Mouse (Mus musculus) common myeloid progenitor, adult 5-6 weeks (primary cell): Measurements from ENCODE around the gene Naa80. TPM values are rescaled to one million over a fixed set of nuclear protein-coding genes. Genes with fewer than 3 reads are reported as not detected.
A peak's percentile ranks its signal among the peaks of the same experiment; 100 is the strongest.
"Not testable (repeated sequence)": the region's sequence is repeated elsewhere in the genome, so short reads cannot be mapped to it uniquely, and the experiment has no call there.

Source experiments
- ATAC-seq: replicated peaks from 2 replicates; pipeline ENCODE4 v1.8.0; 2016; ENCODE audit warnings: low read depth, mild to moderate bottlenecking, moderate TSS enrichment, inconsistent platforms; ENCODE audit not compliant: poor library complexity, severe bottlenecking
- total RNA-seq: library from RNA; stranded (forward); fragments of 200-1000, 187-1606 nt; gene quantifications from 2 replicates; pipeline ENCODE4 v1.2.3, GENCODE M21; 2017

Naa80 gene
- total RNA-seq, 1 experiment from 2014 or later: 13.3 TPM

GRCm38 (mm10) chr9:107570845-107571244 is 7.8 kb upstream of the Naa80 start:
- no peak for ATAC-seq

GRCm38 (mm10) chr9:107571534-107572326 is 7.0 kb upstream of the Naa80 start:
- no peak for ATAC-seq

DNA sequence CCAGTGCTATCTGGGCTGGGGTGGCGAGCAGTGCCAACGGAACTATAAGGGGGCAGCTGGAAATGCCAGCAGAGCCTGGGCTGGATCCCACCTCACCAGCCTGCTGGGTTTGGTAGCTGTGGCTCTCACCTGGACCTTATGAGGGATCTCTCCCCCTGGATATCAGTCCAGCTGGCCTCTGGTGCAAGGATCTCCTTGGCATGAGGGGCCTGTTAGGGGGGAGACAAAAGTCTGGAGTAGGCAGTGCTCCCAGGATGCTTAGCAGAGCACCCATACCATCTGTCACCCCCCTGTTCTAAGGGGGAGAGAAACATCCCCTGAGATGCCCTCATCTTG is 6.4 kb upstream of the Naa80 start:
- ATAC-seq: no peak

GRCm38 (mm10) chr9:107573774-107574173 is 4.9 kb upstream of the Naa80 start:
- not testable (repeated sequence) for ATAC-seq

DNA sequence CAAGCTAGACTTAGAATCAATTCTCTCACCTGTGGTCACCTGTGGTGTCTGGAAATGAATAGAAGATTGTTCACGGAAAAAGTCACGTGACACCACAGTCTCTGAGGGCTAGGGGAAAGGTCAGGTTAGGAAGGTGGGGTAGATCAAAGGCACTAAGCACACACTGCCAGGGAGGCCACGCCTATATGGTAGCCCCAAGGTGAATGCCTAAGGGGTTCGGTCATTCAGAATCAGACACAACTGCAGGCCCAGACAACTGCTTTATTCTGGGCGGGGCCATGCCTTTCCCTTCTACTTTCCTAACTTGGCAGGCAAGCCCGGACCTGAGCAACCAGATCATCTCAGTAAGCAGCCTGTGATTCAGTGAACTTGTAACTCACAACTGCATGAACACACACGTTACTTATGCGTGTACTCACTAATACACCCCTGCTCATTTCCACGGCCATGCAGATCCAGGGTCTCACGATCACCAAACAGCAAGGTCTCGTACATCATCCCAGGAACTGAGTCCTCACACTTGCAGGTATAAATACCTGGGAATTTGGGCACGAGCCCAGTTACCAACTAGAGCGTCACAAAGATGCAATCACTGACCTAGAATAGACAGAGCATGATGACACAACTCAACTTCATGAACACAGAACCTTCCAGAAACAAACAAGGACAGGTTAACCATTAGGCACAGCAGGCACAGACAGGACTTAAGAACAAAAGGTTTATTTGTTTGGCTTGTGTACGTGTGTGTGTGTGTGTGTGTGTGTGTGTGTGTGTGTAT is 2.9 kb upstream of the Naa80 start:
- no peak for ATAC-seq

DNA sequence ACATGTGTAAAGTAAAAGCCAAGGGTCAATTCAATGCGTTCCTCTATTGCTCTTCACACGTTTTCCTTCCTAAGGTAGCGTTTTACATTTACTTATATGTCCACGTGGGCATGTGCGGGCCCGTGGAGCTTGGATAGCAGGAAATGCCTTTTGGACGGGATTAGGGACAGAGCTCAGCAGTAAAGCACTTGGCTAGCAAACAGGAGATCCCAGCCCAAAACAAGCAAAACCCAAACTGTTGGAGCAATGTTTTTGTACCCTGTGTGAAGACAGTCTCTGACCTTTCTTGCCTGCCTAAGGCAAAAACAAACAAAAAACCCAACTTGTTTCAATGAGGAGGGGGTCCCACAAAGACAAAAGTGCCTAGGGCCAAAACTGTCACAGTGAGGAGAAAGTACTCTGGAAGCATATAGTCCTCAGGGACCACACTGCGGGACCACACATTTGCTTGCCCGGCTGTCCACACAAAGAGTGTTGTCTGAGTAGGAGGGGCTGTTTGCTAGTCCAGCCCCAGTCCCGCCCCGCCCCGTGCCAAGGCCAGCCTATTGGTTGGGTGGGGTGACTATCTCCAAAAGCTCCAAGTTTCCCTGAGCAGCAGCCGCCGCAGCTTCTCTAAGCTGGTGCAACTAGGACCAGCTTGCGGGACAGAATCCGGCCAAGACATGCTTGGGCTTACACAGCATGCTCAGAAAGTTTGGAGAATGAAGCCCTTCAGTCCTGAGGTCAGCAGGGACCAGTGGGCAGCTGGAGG is 2.2 kb upstream of the Naa80 start, which contains the start of gene Hyal1:
TSS of gene Hyal1 (plus strand) at position 571 of the 751 bp plus-strand sequence.
- peak; percentile 65 for ATAC-seq

DNA sequence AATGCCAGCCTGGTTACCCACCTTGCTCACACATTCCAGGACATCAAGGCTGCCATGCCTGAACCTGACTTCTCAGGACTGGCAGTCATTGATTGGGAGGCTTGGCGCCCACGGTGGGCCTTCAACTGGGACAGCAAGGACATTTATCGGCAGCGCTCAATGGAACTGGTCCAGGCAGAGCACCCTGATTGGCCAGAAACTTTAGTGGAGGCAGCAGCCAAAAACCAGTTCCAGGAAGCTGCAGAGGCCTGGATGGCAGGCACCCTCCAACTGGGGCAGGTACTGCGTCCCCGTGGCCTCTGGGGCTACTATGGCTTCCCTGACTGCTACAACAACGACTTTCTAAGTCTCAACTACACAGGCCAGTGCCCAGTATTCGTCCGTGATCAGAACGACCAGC is 816 bp upstream of the Naa80 start:
- no peak for ATAC-seq

DNA sequence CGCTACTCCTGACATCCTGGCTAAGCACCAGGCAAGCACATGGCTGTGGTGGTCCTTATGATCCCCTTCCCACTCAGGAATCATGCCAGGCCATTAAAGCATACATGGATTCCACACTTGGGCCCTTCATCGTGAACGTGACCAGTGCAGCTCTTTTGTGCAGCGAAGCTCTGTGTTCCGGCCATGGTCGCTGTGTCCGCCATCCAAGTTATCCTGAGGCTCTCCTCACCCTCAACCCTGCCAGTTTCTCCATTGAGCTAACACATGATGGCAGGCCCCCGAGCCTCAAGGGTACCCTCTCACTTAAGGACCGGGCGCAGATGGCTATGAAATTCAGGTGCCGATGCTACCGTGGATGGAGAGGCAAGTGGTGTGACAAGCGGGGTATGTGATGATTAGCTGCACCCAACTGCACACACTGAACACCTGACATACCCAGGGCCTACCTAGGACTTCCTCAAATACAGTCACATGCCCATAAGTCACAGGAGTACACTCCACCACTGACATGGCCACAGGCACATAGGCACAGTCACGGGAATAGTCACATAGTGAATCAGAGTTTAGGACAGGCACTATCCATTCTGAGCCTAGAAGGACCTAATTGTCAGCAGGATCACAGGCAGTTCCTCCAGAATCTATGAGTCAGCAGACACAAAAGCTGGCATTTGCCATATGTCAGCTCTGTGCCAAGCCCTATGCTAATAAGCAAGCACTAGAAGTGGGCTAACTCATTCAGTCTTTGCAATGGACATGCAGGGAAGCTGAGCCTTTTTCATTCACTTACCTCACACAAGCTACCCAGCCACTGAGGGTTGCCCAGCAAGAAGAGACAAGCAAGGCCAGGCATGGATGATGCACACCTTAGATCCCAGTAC is 575 bp downstream of the Naa80 start:
- ATAC-seq: no peak

- ATAC-seq: peak; percentile 77
These were observed 2.0 kb downstream of the Naa80 start, which contains the start of gene Hyal3 for GRCm38 (mm10) chr9:107580501-107581317. TSS of gene Hyal3 (plus strand) at chr9:107580818.

- ATAC-seq: no peak
These were observed 2.9 kb downstream of the Naa80 start for GRCm38 (mm10) chr9:107581584-107581983.

GRCm38 (mm10) chr9:107582509-107583062 is 3.9 kb downstream of the Naa80 start:
- no peak for ATAC-seq

DNA sequence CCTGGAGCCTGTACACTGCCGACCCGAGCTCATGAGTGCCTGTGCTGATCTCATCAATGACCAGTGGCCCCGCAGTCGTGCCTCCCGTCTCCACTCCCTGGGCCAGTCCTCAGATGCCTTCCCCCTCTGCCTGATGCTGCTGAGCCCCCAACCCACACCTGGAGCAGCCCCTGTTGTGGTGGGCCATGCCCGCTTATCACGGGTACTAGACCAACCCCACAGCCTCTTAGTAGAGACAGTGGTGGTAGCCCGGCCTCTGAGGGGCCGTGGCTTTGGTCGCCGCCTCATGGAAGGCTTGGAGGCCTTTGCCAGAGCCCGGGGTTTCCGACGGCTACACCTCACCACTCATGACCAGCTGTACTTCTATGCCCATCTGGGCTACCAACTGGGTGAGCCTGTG is 4.5 kb downstream of the Naa80 start:
- no peak for ATAC-seq

- no peak for ATAC-seq
These were observed 7.8 kb downstream of the Naa80 start for GRCm38 (mm10) chr9:107586504-107586903.

DNA sequence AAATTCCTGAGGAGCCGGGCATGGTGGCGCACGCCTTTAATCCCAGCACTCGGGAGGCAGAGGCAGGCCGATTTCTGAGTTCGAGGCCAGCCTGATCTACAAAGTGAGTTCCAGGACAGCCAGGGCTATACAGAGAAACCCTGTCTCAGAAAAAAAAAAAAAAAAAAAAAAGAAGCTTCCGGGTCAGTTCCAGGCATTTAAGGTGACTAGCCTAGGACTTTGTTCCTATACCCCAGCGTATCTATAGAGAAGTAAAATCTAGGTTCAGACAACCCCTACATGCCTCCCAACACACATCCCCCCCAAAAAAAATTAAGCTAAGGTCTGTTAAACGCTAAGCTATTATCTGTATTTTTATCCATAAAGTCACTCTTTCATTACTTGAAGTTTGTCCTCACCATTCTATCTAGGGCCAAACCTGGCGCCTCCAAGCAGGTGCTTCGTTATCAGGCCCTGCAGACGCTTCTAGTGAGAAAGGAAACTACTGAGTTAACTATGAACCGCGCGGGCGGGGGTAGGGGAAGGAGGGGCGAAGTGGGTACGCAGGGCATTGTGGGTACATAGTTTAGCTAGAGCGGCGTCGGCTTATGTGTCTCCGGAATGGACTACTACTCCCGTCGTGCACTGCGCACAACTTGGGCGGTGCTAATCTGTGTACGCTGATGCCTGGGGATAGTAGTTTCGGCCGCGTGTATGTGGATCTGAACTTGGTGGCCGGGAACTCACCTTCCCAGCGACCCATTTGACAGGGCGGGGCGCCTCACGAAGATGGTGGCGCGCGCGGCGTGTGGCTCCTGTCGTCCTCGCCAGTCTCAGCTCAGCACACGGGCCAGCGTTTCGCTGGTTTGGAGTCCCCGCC is 8.5 kb downstream of the Naa80 start, which contains the start of gene Ifrd2:
TSS of gene Ifrd2 (plus strand) at position 669 of the 859 bp plus-strand sequence.
- peak; percentile 95 for ATAC-seq

DNA sequence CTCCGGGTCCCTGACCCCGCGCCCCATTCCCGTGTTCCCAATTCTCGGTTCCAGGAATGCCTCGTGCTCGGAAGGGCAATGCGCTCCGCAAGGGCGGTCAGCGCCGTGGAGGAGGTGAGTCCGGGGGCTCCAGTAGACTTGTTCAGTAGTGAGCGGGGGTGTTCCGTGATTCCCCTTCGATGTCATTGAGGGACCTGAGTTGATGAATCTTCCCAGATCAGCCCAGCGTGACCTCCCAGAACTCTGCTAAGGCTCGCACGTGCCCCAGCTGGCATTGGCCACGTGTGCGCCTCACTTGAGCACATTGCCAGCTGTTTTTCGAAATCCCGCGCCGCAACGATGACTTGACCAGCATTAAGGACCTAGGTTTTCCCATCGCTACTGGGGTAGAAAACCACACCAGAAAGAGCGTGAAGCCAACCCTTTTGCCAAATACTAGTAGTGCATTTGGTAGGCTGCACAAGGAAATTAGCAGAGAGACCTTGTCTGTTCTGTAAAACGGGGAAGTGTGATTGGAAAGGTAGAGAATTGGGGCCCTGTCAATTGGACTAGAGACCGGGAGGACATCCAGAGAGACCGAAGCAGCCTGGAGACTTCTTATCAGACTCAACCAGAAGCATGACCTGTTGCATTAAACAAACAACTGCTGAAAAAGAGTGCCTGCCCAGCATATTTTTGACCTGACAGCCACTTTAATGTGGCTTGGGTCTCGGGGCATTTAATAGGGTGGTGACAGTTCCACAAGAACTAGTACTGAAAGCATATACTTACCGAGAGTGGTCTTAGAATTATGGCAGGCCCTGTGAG is 9.3 kb downstream of the Naa80 start:
- peak; percentile 11 for ATAC-seq

DNA sequence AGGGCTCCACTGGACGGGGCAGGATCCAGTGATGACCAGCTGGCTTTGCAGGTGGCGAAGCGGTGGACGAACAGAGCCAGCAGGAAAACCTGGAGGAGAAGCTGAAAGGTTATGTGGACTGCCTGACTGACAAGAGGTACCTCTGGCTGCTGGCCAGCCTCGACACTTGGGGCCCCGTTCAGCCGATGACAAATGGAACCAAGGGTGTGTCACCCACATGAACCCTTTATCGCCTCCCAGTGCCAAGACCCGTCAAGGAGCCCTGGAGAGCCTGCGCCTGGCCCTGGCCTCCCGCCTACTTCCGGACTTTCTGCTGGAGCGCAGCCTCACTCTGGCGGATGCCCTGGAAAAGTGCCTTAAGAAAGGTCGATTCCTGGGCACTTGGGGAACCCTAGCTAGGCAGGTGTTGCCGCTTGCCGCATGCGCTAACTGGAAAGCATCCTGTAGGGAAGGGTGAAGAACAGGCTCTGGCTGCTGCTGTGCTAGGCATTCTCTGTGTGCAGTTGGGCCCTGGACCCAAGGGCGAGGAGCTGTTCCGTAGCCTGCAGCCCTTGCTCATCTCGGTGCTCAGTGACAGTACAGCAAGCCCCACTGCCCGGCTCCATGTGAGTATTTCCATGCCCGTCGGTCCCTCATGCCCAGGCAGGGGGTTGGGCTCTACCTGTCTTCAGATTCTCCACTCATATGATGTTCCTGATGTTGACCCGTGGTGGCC is 11.5 kb downstream of the Naa80 start:
- no peak for ATAC-seq
